Mouse (Mus musculus) 3T3-L1 (cell line): Measurements from ENCODE around the gene Hmga2.

ENCODE experiments used
- DNase-seq: peaks from one replicate; pipeline ENCODE4 v3.0.0-alpha.2; 2015; ENCODE audit warnings: low read depth, low spot score

Hmga2 gene

DNA sequence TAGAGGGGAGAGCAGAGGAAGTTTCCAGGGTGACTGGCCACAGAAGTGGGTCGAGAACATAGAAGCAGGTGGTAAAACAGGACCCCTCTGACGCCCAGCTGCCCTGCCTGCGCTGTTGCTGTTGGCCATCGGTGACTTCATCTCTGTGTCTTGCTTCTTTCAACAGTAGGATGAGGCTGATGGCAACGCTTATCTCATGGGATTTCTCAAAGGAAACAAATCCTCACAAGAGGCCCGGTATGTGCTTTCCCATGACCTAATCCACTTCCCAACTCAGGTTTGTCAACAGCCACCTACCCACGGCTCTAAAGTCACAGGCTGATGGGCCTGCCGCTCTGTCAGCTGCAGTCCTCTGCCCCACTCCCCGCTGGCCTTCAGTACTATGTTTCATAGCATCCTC is 52.3 kb downstream of the Hmga2 start:
- peak; percentile 53 for DNase-seq

DNA sequence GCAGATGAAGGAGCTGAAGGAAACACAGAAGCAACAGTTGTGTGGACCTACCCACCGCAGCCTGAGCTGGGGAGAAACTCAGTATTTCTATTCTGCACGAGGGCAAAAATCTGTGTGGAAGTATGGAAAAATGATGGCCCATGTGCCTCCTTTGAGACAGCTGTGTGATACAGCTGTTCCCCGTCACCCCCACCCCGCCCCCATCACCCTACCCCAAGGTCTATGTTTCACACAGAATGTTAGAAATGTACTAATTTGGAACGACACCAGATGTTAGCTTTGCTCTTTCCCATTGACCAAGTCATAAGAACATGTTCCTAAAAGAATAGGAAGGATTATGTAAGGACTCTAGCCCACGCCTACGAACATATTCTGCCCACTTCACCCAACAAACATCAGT is 53.0 kb downstream of the Hmga2 start:
- no peak for DNase-seq

DNA sequence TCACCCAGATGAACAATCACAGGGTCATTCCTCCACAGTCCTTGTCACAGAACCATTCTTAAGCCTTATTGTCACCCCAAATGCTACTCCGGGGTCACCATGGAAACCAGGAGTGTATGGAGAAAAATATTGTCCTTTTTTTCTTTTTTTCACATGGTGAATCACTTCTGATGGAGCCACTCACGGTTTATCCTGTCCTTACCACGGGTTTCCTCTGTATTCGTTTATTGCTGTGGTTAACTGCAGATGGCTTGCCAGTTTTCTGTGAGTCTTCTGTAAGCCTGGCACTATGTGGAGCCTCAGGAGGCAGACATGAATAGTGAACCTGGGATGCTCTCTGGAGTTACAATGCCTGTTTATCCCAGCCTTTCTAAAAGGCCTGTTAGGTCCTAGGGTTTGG is 53.4 kb downstream of the Hmga2 start:
- peak; percentile 87 for DNase-seq

DNA sequence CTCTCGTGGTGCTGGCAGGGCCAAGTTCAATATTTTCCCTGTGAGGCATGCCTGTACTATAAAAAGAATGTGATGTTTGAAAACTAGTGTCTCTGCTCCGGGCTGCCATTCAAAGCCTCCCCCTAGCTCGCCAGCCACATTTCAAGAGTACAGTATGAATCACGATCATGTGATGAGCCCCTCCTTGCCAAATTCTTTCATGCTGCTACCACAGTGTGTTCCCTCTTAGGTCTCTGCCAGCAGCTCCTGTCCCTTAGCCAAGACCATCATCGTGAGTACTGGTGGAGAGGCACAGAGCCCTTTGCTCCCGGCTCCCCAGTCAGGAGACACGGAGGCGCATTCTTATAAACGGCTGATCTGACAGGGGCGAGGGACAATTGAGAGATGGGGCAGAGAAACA is 54.2 kb downstream of the Hmga2 start:
- peak; percentile 100 for DNase-seq

DNA sequence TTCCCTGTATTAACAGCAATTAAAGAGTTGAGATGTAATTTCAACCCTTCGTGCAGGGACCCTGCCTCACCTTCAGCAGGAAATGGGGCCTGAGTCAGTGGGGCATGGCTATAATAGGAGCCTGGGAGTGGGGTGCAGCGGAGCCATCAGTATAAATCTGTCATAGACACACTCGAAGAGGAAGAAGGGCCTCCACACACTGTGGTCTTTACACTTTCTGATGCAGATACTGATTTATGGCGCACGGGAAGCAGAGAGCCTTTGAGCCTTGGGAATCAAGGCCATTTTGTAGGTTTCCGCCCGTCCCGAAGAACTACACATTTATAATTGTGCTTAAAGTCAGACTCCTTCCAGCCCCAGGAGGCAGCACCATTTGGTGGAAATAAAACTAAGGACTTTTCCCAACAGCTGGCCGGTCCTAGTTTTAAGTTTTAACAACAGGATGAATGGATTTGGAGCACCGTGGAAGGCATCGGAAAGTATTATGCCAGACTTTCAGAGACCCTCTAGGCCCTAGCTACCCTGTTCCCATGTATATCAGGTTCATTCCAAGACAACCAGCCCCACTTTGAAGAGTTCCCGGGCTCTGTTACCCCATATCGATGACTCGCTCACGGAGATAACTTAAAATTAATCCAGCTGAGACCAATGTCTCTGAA is 55.2 kb downstream of the Hmga2 start:
- no peak for DNase-seq

DNA sequence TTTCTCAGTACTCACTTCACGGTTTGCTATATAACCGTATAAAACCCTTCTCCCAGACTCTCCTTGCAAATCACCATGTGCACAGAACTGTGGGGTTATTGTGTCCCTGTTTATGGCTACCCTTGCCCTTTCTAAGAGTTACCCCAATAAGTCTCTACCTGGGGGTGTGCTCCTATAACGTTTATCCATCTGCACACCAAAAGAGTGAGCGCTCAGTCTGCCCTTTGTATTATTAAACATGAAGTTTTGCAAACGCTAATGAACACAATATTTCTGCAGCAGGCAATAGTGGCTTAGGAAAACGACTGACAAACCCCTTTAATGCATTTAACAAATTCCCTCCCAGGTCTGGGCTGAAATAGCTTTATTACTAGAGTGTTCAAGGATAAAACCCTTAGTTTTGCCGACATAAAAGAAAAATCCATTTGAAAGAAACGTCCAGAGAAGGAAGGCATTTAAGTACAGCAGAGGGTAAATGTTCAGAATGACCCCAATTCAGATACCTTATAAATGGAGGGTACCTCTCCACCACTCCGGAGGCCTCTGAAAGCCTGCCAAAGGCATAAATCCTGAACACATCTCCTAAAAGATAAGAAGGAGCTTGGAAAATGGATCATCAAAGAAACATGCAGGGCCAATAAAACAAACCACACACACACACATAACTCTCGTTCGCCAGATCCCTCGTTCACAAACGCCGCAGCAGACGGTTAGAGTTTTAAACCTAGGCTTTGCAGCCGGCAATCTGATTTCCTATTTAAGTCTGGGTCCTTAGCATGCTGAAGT is 57.3 kb downstream of the Hmga2 start:
- DNase-seq: no peak

DNA sequence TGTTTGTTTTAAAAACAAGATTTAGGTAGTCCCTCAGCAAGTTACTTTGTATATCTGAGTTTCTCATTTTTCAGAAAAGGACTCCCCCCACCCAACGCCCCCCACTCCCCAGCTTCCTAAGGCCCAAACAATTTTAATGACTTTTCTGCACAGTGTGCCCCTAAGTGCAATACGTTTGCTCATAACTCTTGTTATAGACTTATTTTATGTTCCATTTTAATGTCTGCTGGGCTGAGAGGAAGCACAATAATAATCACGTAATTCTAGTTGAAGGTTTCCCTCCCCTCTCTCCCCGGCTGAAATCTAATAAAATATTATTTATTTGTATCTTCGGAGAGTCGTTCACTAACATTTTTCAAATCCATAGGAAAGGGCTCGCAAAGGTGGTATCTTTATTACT is 58.1 kb downstream of the Hmga2 start:
- no peak for DNase-seq

DNA sequence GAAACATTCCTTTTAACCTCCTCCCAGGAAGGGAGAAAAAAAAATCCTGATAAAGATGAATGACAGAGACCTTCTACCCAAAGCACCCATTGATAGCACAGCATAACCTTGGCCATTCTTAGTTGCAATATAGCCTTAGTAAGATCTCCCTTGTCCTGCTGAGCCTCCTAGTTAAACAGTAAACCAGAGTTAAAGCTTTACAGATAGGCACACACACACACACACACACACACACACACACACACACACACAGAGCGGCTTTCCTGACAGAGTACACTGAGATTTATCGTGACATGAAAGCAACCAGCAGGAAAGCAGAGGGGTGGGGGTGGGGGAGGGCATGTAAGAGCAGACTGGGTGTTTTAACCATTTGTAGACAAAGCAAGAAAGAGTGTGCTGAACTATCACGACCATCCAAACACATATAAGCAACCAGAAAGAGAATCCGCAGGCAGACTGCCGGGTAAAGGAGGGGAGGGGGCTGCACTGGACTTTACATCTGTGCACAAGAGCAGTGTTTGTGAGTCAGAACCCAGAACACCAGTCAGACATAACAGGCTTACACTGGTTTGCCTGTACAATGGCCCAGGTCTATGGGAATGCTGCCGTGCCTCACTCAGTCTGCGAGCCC is 58.7 kb downstream of the Hmga2 start:
- no peak for DNase-seq

DNA sequence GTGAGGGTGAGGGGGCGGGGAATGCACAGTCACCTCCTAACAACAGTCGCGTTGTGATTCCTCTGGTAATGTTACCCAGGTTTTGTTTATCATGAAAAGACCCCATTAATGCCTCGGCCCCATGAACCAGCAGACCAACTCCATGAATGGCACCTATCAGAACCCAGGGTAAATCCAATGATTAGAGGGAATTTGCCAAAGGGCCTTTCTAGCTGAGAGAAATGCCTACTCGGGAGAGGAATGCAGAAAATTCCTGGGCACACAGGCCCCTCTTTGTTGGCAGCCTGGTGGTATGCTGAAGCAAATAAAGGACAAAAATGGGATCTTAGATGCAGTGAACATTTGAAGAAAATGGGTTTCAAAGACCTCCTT is 59.2 kb downstream of the Hmga2 start:
- no peak for DNase-seq

DNA sequence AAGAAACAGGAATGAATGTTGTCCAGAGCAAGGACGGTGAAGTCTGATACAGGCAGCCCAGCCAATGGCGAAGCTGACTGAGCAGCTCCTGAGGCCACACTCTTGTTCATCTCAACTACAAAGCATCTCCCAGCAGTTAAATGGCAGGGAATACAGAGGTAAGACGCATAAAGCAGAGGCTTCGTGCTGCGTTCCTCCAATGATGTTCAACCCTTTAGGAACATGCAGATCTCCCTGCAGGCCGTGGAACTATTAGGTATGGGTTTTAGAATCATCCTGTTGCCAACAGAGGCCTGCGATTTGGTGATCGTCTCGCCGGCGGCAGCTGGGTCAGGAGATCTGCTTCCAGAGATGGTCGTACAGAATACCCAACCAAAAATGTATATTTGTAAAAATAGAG is 59.6 kb downstream of the Hmga2 start:
- no peak for DNase-seq

DNA sequence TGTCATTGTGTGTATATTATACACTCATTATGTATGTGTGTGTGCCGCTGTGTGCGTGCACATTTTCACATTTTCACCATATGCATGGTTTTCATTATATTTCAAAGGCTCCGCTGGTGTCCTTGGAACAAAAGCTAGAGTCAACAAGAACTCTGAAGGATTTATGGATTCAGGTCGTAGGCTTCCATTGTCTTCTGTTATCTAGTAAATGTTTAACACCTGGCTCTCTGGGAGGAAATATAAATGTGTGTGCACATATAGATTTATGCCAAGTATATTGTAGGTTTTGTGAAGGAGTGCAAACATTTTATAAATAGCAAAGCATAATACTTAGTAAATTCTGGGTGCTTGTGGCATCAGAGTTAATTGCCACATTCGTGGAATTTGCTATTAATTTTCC is 64.1 kb downstream of the Hmga2 start:
- no peak for DNase-seq

DNA sequence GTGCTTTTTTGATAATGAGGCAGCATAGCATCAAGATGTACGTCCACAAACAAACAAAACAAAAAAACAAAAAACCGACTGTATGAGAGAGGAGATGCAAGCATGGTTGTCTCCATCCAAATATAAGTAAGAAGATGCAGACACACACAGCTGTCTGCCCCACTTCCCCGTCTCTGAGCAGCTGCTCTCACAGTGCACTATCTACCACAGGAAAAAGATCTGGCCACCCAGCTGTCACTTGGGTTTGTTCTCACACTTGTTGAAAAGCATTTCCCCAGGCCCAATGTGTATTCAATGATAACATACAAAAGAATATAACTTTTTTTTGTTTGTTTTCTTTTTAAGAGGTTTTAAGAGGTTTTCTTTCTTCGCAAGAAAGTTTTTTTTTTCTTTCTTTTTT is 65.3 kb downstream of the Hmga2 start:
- DNase-seq: no peak

DNA sequence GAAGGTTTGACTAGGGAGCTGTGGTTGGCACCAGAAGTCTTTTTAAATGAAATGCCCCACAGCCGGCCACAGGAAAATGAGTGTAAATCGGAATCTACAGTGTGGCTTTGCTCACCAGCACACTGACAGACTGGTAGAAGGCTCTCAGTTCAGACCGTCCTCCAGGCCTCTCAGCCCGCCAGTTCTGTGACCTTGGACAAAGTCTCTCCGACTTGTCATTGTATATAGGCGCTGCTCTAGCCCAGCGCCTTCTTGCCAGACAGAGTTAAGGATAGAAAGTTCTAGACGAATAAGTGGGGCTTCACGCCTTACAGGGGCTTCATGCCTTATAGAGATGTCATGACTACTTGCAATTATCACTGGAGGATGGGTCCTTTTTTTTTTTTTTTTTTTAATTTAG is 67.1 kb downstream of the Hmga2 start:
- DNase-seq: no peak

DNA sequence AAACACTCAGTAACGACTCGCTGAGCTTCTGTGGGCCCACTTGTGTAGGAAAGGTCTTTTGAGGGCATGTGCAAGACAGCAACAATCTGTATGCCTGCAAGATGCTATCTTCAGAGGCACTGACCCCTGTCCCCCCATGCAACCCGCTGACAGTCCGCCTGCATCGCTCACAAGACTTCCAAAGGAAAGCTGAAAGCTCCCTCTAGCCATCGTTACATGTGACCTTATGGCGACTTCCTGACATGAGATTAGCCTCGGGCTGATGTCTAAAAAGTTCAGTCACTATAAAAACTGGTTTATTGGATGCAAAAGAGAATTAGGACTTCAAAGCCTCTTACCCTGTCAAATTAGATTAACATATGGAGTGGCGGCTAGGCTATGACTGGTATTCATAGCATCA is 69.0 kb downstream of the Hmga2 start:
- no peak for DNase-seq

DNA sequence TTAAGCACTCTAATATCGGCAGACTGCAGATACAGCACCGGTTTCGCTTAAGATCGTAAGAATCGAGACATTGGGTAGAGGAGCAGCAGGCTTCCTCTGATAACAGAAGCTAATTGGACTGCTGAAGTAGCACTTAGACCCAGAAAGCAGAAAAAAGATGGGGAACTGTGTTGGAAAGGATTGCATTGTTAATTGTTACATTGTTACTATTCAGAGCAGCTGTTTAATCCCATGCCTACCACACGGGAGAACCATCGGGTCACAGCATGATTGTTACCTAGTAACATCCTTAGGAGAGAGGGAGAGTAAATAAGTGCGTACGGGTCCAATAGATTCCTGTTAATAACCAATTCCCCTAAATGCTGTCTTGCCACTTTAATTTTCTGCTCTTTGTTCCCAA is 70.2 kb downstream of the Hmga2 start:
- DNase-seq: no peak

DNA sequence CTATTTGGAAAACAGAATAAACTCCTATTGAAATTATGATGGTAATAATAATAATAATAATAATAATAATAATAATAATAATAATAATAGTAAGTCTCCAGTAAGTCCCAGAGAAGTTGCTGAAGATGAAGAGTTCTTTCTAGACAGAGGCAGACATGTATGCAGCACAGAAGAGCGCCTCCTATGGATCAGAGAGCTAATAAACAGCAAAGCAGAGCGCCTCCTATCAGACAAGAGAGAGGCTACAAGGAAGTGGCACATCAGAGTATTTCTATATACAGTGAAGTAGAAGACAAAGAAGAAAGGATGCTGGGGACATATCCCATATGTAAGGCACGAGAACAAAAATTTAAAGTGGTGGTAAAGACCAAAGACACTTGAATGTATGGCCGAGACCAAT is 70.9 kb downstream of the Hmga2 start:
- peak; percentile 36 for DNase-seq

DNA sequence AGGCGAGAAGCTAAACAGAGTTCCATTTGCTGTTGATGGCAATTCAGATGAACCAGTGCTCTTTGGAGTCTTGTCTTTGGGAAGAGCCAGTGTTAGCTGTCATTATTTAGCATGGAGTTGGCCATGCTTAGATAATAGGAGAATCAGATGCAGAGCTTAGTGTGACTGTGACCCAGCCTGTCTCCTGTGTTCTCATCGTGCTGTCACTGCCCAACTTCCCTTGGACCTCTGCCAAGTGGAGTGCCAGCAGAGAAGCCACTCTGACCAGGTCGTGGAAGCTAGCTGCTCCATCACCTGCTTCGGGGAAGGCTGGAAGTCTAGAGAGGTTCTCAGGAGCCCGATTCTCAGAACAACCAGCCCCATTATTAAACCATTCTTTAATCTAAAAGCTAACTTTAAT is 73.3 kb downstream of the Hmga2 start:
- no peak for DNase-seq

DNA sequence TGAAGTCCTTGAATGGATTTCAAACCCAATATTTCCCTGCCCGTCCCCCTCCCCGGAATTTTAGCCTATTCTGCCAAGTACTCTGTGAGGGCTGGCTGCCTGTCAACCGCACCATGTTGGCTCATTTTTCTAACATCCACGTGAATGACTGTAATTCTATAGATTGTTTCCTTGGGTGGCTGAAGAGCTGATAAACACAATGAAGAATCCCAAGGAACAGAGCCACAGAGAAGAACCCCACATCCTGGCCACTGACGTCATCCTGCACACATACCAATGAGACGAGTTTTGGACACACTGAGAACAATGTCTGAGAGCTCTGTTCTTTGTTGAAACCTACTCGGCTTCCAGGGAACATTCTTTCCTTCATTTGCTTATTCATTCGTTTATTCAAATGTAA is 74.5 kb downstream of the Hmga2 start:
- peak; percentile 79 for DNase-seq

DNA sequence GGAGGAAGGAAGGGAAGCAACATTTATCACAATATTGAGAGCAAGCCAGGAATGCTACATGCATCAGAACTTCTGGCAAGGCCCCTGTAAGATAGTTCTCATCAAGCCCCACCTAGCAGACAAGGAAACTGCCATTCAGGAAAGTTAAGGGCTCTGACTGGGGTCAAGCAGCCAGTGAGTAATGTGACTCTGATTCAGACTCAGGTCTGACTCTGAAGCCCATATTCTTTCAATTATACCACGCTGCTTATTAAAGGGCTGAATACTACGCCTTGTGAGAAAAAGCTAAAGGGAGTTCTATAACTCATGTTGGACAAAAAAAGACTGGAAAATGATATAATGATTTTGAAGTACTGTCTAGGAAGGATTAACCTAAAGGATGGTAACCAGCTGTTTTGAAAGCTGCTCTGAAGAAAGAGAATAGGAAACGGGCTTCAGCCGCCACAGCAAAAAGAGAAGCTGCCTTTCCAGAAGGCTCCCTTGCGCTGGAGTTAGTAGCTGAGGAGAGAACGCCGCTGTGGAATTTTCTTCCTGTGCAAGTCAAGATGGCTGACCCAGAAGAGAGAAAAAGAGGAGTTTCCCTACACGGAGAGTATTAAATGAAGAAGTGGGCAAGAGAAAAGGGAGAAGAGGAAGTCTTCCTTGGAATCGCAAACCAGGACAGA is 76.3 kb downstream of the Hmga2 start:
- DNase-seq: peak; percentile 79

DNA sequence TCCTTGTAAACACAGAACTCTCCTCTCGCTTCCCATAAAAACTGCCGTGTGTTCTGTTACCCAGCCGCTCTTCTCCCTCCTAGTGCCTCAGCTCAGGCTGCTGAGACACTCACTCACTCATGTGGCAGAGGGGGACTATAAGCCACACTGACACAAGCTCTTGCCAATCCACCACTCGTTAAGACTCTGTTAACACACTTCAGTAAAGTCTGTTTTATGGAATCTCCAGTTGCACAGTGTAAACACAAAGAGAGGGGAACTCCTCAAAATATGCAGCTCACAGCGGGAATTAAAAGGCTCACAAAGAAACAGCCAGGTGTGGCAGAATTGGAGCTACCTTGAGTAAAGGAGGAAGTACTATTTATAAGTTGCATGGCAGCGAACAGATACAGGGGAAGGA is 77.5 kb downstream of the Hmga2 start:
- no peak for DNase-seq

DNA sequence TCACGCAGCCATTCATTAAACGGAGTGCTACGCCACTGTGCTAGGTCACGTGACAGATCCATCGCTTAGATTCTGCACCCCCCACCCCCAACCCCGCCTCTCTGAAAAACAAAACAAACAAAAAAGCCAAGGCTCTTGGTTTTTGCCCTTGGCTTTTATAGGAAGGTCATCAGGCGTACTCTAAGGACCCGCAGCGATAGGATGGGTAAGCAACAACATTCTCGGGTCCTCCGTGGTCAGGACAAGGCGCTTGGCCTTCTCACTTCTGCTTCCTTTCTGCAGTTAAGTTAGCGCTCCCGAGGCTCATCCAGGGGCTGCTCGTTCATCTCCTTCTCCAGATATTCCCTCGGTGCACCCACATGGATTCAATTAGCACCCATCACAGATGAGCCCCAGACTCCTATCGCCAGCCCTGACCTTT is 79.0 kb downstream of the Hmga2 start:
- DNase-seq: no peak

DNA sequence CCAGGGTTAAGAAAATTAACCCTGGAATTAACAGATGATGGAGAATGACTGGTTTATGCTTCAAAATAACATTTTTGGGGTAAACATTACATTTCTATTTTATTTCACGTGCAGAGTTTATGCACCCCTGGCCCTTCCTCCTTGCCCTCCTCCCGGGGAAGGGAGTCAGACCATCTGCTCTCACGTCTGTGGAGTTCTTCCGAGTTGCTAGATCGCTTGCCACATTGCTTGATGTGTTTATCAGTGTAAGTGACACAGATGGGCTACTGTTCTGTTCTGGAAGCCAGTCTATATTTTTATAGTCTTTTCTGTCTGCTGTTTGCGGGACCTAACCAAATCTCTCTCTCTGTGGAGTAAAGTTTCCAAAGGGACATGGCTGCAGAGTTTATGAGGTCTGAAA is 80.7 kb downstream of the Hmga2 start:
- DNase-seq: no peak

DNA sequence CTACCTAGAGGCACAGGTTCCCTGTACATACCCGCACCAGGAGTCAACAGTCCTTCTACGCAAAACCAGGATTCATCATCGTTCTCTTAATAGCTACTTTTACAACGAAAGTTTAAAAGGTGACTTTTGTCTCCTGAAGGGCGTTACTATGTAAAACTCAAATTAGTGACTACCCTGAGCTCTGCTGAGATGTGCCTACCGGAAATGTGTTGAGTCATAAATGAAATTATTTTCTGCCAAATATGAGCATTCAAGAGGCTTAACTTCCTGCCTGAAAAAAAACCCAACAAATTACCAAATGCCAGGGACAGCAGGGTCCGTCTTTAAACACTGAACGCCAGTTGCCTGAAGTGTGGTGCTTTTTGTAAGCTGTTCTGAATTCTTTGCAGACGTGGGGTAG is 81.5 kb downstream of the Hmga2 start:
- DNase-seq: peak; percentile 38
